Mouse (Mus musculus): ENCODE data around the gene Tmem259. TPM values are rescaled to one million over a fixed set of nuclear protein-coding genes. Genes with fewer than 3 reads are reported as not detected.

Tmem259 gene
- total and polyA plus RNA-seq, 3 experiments = 62.0 to 150 TPM; not detected in 1

DNA sequence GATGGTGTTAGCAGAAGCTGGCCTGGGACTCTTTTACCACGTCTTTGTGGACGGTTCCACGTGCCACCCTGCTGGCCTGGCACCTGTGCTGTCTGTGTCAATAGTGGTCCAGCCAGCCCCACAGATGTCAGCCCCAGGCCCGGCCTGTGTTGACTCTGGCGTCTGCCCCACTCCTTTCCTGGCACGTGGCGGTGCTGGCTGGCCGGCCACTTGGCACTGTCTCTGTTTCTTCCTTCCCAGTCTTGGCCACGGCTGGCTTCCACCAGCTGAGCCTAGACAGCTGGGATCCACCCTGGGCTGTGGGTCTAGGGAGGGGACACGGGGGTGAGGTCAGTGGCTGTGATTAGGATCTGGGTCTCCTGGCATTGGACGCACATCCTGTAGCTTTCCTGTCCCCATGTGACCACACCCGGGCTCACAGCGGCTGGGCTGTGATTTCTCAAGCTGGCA is 49.8 kb downstream of the Tmem259 start:
- H3K27ac ChIP-seq (ENCODE audit: control insufficient read depth, low read depth, low read length) = no peak overlapping the region
- no peak for DNase-seq (ENCODE audit: low read depth, low spot score)
- no peaks in the 10 kb centered on the region for H3K9me3 ChIP-seq (replicated peaks; ENCODE audit: insufficient read depth, low read length)
- H3K27me3 ChIP-seq (ENCODE audit: control insufficient read depth in 1 of 2, insufficient read depth in 2 of 2, low read length in 2 of 2) = no peaks in the 10 kb centered on the region
- H3K79me2 ChIP-seq (ENCODE audit: control insufficient read depth, insufficient read depth, low read length, poor library complexity) = no peaks in the 10 kb centered on the region
- H3K9ac ChIP-seq (ENCODE audit: control insufficient read depth, low read depth, low read length, poor library complexity, severe bottlenecking) = no peak overlapping the region
- H3K4me3 ChIP-seq (ENCODE audit: control insufficient read depth in 1 of 2, insufficient read depth in 1 of 2, low read depth in 2 of 2, low read length in 2 of 2) = no peak overlapping the region
- H3K4me1 ChIP-seq (ENCODE audit: control insufficient read depth in 1 of 2, insufficient read depth in 2 of 2, low read length in 2 of 2) = no peaks in the 10 kb centered on the region
- TF ChIP-seq MAZ (IDR thresholded peaks at IDR 0.05; ENCODE audit: low read depth, low read length) (no peak), MXI1 (IDR thresholded peaks at IDR 0.05; ENCODE audit: low read depth, low read length) (no peak), ZKSCAN1 (IDR thresholded peaks at IDR 0.05; ENCODE audit: low read depth, low read length) (no peak), MYC (IDR thresholded peaks at IDR 0.05; ENCODE audit: low read depth, low read length) (no peak), USF1 (IDR thresholded peaks at IDR 0.05; ENCODE audit: low read depth, low read length) (no peak), CHD1 (IDR thresholded peaks at IDR 0.05; ENCODE audit: low read depth, low read length) (no peak)
- H3K36me3 ChIP-seq (ENCODE audit: control insufficient read depth in 1 of 2, insufficient read depth in 2 of 2, low read length in 2 of 2) = no peaks in the 10 kb centered on the region

GRCm38 (mm10) chr10:79933861-79934260 is 50.3 kb downstream of the Tmem259 start:
- H3K36me3 ChIP-seq (ENCODE audit: control insufficient read depth in 1 of 2, insufficient read depth in 2 of 2, low read length in 2 of 2) = no peaks in the 10 kb centered on the region
- DNase-seq (ENCODE audit: low read depth, low spot score) = no peak
- no peak for TF ChIP-seq GATA1 (IDR thresholded peaks at IDR 0.05; ENCODE audit: low read depth, low read length)
- no peak for TF ChIP-seq POLR2AphosphoS5 (IDR thresholded peaks at IDR 0.05; ENCODE audit: borderline replicate concordance, low read depth, low read length)
- TF ChIP-seq CHD2 (IDR thresholded peaks at IDR 0.05; ENCODE audit: low read length) = no peak
- no peak overlapping the region for H3K27ac ChIP-seq (ENCODE audit: control insufficient read depth, low read depth, low read length)
- H3K9ac ChIP-seq (ENCODE audit: control insufficient read depth, low read depth, low read length, poor library complexity, severe bottlenecking) = no peak overlapping the region
- no peaks in the 10 kb centered on the region for H3K79me2 ChIP-seq (ENCODE audit: control insufficient read depth, insufficient read depth, low read length, poor library complexity)
- H3K4me3 ChIP-seq (ENCODE audit: control insufficient read depth in 1 of 2, insufficient read depth in 1 of 2, low read depth in 2 of 2, low read length in 2 of 2) = no peak overlapping the region
- no peaks in the 10 kb centered on the region for H3K4me1 ChIP-seq (ENCODE audit: control insufficient read depth in 1 of 2, insufficient read depth in 2 of 2, low read length in 2 of 2)
- no peaks in the 10 kb centered on the region for H3K9me3 ChIP-seq (replicated peaks; ENCODE audit: insufficient read depth, low read length)
- no peaks in the 10 kb centered on the region for H3K27me3 ChIP-seq (ENCODE audit: control insufficient read depth in 1 of 2, insufficient read depth in 2 of 2, low read length in 2 of 2)

- Histone ChIP-seq H3K27ac (ENCODE audit: control insufficient read depth, low read depth, low read length) (no peak overlapping the region), H3K4me3 (ENCODE audit: control insufficient read depth in 1 of 2, insufficient read depth in 1 of 2, low read depth in 2 of 2, low read length in 2 of 2) (no peak overlapping the region), H3K36me3 (ENCODE audit: control insufficient read depth in 1 of 2, insufficient read depth in 2 of 2, low read length in 2 of 2) (no peaks in the 10 kb centered on the region)
Measured at GRCm38 (mm10) chr10:79933145-79933679, 50.9 kb downstream of the Tmem259 start.

More at GRCm38 (mm10) chr10:79933145-79933679, 50.9 kb downstream of the Tmem259 start:
- H3K9me3 ChIP-seq (replicated peaks; ENCODE audit: insufficient read depth, low read length) = no peaks in the 10 kb centered on the region
- no peak for DNase-seq (ENCODE audit: low read depth, low spot score)
- H3K79me2 ChIP-seq (ENCODE audit: control insufficient read depth, insufficient read depth, low read length, poor library complexity) = no peaks in the 10 kb centered on the region
- no peaks in the 10 kb centered on the region for H3K4me1 ChIP-seq (ENCODE audit: control insufficient read depth in 1 of 2, insufficient read depth in 2 of 2, low read length in 2 of 2)
- H3K9ac ChIP-seq (ENCODE audit: control insufficient read depth, low read depth, low read length, poor library complexity, severe bottlenecking) = no peak overlapping the region
- no peaks in the 10 kb centered on the region for H3K27me3 ChIP-seq (ENCODE audit: control insufficient read depth in 1 of 2, insufficient read depth in 2 of 2, low read length in 2 of 2)
- no peak for TF ChIP-seq UBTF (IDR thresholded peaks at IDR 0.05; ENCODE audit: borderline replicate concordance, insufficient read depth, low read depth, low read length)
- no peak for TF ChIP-seq ZC3H11A (IDR thresholded peaks at IDR 0.05; ENCODE audit: low read depth, low read length)
- TF ChIP-seq POLR2AphosphoS5 (IDR thresholded peaks at IDR 0.05; ENCODE audit: borderline replicate concordance, low read depth, low read length) = no peak
- TF ChIP-seq CTCF (IDR thresholded peaks at IDR 0.05 in 2 of 3, conservative IDR thresholded peaks at IDR 0.05 in 1 of 3; ENCODE audit: control insufficient read depth in 1 of 3, insufficient read depth in 1 of 3, low read depth in 2 of 3, low read length in 3 of 3, poor library complexity in 1 of 3, severe bottlenecking in 1 of 3) = no peak
- TF ChIP-seq MAX (IDR thresholded peaks at IDR 0.05; ENCODE audit: low read length) = no peak
- TF ChIP-seq RAD21 (IDR thresholded peaks at IDR 0.05; ENCODE audit: low read depth, low read length) = no peak
- no peak for TF ChIP-seq ZMIZ1 (IDR thresholded peaks at IDR 0.05; ENCODE audit: low read depth, low read length)
- TF ChIP-seq GATA1 (IDR thresholded peaks at IDR 0.05; ENCODE audit: low read depth, low read length) = no peak
- TF ChIP-seq TCF12 (IDR thresholded peaks at IDR 0.05; ENCODE audit: low read depth, low read length) = no peak
- no peak for TF ChIP-seq MYC (IDR thresholded peaks at IDR 0.05; ENCODE audit: low read depth, low read length)
- TF ChIP-seq CHD1 (IDR thresholded peaks at IDR 0.05; ENCODE audit: low read depth, low read length) = no peak
- no peak for TF ChIP-seq MYB (IDR thresholded peaks at IDR 0.05; ENCODE audit: low read depth, low read length)
- TF ChIP-seq USF2 (IDR thresholded peaks at IDR 0.05; ENCODE audit: borderline replicate concordance in 1 of 2, insufficient read depth in 1 of 2, low read depth in 1 of 2, low read length in 2 of 2) = no peak
- no peak for TF ChIP-seq TAL1 (IDR thresholded peaks at IDR 0.05; ENCODE audit: low read length)
